In the genomic region with DNA sequence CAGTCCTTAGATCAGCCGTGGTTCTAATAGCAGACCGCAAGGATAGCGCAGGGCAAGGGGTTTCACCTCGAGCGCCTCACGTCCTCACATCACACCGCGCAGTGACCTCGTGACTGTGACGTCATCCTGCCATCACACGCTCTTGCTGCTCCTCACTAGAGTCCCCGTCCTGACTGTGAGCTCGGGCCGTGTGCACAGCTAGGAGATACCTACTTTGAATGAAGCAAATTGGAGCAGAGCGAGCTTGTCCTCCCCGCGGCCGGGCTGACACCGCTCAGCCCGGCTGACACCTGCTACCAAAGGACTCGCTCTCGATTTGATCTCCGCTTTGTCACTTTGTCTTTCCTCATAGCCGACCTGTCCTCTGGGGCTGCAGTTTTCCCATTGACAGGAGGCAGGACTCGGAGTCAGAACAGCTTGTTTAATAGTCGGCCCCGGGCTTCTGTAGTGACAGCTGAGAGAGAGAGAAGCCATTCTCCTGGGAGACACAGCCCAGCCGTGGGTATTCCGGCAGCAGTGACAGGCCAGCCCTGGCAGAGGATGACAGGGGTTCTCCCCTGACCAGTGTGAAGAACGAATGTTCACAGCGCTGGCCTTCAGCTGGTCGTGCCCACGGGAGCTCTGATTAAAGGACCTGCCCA, we compare ENCODE assay signal across 10 mouse cellular contexts.
DNase-seq lines count a peak whose midpoint lies in the region; ATAC-seq lines count a peak whose summit lies in the region.
"Had no signal": no experiment of that assay in that cellular context is flagged by ENCODE, and none has a peak within 500 bp of the region (broad histone marks: within the 10 kb centered on the region; RNA-seq: fewer than 3 reads in every experiment).

No protein-coding gene starts in this region.

- H3K9me3 ChIP-seq in heart, embryonic 13.5 days: no peaks in the 10 kb centered on the region
- H3K9me3 ChIP-seq in hindbrain, embryonic 10.5 days: no peaks in the 10 kb centered on the region
- H3K9me3 ChIP-seq in midbrain, embryonic 16.5 days (replicated peaks; ENCODE audit: control insufficient read depth, low read length, poor library complexity, severe bottlenecking): no peaks in the 10 kb centered on the region

- H3K36me3 ChIP-seq in heart, embryonic 13.5 days: no peaks in the 10 kb centered on the region
- H3K36me3 ChIP-seq in hindbrain, embryonic 10.5 days: no peaks in the 10 kb centered on the region
- no peaks in the 10 kb centered on the region for H3K36me3 ChIP-seq in midbrain, embryonic 16.5 days (ENCODE audit: control insufficient read depth, insufficient read depth, low read length)

- H3K27me3 ChIP-seq in heart, embryonic 13.5 days (replicated peaks): peaks cover 3% of the 10 kb centered on the region; the same call in 1 of the 2 replicates
- H3K27me3 ChIP-seq in hindbrain, embryonic 10.5 days (ENCODE audit: insufficient read depth, poor library complexity, severe bottlenecking): no peaks in the 10 kb centered on the region
- H3K27me3 ChIP-seq in midbrain, embryonic 16.5 days (ENCODE audit: control insufficient read depth, insufficient read depth, low read depth, low read length): no peaks in the 10 kb centered on the region

- no peak overlapping the region for H3K9ac ChIP-seq in heart, embryonic 13.5 days
- no peak overlapping the region for H3K9ac ChIP-seq in midbrain, embryonic 16.5 days (ENCODE audit: low read depth, low read length)

- no peak for ATAC-seq in heart, embryonic 13.5 days (ENCODE audit: extremely low read depth, insufficient number of reproducible peaks, low FRiP score, low TSS enrichment)
- ATAC-seq in midbrain, embryonic 16.5 days: no peak

- H3K4me3 ChIP-seq in heart, embryonic 13.5 days: peak overlapping the region; percentile 19
- no peak overlapping the region for H3K4me3 ChIP-seq in hindbrain, embryonic 10.5 days
- no peak overlapping the region for H3K4me3 ChIP-seq in midbrain, embryonic 16.5 days (ENCODE audit: low read depth, low read length)
- H3K4me3 ChIP-seq: layer of hippocampus, adult 2 months had no signal

- H3K27ac ChIP-seq in heart, embryonic 13.5 days (replicated peaks): no peak overlapping the region
- H3K27ac ChIP-seq in hindbrain, embryonic 10.5 days: 0 out of 2 replicates have a peak overlapping the region, but pooled peaks have one; percentile 25
- H3K27ac ChIP-seq in midbrain, embryonic 16.5 days (ENCODE audit: low read length): no peak overlapping the region
- H3K27ac ChIP-seq: layer of hippocampus, adult 2 months had no signal

- H3K4me2 ChIP-seq in heart, embryonic 13.5 days: peak overlapping the region; percentile 47
- H3K4me2 ChIP-seq in midbrain, embryonic 16.5 days (ENCODE audit: low read length): peak overlapping the region; percentile 31

- DNase-seq in heart, adult 18-20 months: no peak
- peak; percentile 79 for DNase-seq in ZHBTc4 (ENCODE audit: low read depth, low spot score)
- peak; percentile 35 for DNase-seq in hindbrain, embryonic 10.5 days (ENCODE audit: low spot score)
- DNase-seq in adrenal gland, adult 8-10 months: no peak
- no peak for DNase-seq in adrenal gland, postnatal 4 days (ENCODE audit: low spot score in 2 of 2)
- DNase-seq: lung, postnatal 4 days; thymus, postnatal 4 days had no signal

- 59% methylated on average over 33 of the region's 33 CpGs for WGBS in heart, embryonic 13.5 days
- 67% methylated on average over 33 of the region's 33 CpGs for WGBS in hindbrain, embryonic 10.5 days
- WGBS in midbrain, embryonic 16.5 days: 60% methylated on average over 33 of the region's 33 CpGs

- H3K4me1 ChIP-seq in heart, embryonic 13.5 days: no peaks in the 10 kb centered on the region
- peaks cover 25% of the 10 kb centered on the region for H3K4me1 ChIP-seq in hindbrain, embryonic 10.5 days (replicated peaks)
- H3K4me1 ChIP-seq in midbrain, embryonic 16.5 days (ENCODE audit: control insufficient read depth, insufficient read depth, low read length): no peaks in the 10 kb centered on the region; the same call in none of the 2 replicates

Comparison
In these comparisons a context has a peak if more than half of its experiments do, and no peak if none do; other contexts are left out.
1. DNase-seq: peak in ZHBTc4 (single experiment) and hindbrain, embryonic 10.5 days (single experiment); none in heart, adult 18-20 months (0 of 2), adrenal gland, adult 8-10 months (single experiment) and adrenal gland, postnatal 4 days (0 of 2).